Mouse (Mus musculus) adrenal gland, postnatal 25 days (tissue): ENCODE measurements around the gene Lrrc4c. TPM values are rescaled to one million over a fixed set of nuclear protein-coding genes. Genes with fewer than 3 reads are reported as not detected.

Source experiments
- DNase-seq: peaks from one replicate; pipeline ENCODE4 v3.0.0; 2021; ENCODE audit warnings: mixed read lengths
- microRNA-seq, 2 experiments: library from miRNA; unstranded; fragments of <30 nt; microRNA quantifications; one replicate each; pipeline ENCODE4 v1.2.0; 2021
- total RNA-seq: library from RNA; stranded (reverse); gene quantifications from 2 replicates; pipeline ENCODE4 v1.2.3, GENCODE M21; 2021

Gene Lrrc4c
- total RNA-seq, 1 experiment from 2014 or later: 3.8 TPM

DNA sequence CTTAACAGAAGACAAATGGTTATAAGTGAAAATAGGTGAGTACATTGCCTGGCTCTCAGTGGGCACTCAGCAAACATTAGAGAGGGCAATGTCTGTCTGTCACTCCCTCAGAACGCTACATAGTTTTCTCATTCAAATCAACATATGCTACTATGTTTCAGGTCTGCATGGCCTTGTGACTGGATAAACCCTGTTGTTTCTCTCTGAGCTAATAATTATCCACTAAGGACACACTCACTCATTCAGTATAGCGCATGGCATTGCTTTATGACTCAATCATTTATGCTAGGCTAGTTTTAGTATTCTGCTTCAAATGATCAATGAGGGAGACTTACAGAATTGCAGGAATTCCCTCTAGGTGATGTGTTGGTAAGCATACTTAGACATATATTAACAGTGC is 1292.6 kb downstream of the Lrrc4c start:
- no peak for DNase-seq

DNA sequence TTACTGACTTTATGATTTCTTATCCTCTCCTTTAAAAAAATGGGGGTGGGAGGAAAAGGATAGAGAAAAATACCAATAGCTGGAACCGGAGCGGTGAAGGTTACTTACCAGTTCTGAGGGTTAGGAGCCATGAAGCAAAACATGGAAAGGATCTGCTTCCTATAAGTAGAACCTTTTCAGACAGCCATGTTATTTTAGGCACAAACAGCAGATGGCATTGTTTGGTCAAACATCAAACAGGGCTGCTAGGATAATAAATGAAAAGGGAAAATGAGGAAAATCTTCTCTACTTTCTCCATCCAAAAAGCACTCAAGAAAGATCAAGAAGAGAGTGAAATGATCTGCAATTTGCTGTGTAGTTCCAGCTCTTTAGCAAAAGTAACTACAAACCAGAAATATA is 1296.8 kb downstream of the Lrrc4c start:
- no peak for DNase-seq

DNA sequence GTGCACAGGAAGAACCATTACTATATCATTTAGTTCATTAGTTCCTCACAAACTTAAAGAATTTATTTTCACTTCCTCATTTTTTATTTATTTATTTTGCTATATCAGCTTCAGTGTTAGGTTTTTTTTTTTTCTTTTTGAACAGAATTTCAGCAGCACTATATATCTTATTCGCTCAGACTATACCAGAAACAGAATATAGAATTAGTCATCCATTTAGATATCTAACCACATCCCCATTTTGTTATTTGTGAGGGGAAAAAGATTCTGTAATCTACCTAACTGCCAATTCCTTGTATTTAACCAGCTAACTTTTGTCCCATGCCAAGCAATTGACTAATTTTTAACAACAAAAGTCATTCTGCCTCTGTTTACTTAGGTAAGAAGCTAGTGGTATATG is 1300.6 kb downstream of the Lrrc4c start:
- DNase-seq: no peak

DNA sequence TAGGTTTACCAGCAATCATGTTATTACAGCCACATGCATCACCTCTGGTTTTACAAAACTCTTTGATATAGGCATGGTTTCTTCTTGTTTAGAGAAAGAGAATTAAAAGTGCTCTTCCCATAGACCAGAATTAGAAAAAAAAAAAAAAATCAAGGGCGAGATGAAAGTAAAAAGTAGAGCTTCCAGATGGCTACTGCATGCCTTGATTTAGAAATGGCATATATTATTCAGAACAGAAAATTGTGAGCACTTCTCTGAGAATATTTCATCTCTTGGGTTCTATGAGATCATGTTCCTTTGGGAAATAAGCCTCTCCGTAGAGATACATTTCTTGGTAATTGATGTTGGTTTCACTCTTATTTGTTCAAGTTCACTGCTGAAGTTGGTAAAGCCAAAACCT is 1322.0 kb downstream of the Lrrc4c start:
- no peak for DNase-seq

DNA sequence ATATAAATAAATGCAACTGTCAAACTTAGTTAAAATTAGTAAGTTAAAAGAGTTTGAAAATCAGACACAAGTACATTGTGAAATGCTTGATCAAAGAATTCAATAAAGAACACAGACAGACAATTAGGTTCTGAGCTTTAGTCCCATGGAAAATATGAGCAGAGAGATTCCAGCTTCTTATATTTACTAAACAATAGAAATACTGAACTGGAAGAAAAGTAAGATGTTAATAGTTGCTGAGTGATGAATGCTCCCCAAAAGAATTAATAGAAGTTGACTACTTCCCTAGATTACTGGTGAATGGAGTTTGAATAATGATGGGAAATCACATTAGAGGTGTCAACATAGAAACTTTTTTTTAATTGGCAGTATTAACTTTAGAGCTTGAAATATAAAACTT is 1323.7 kb downstream of the Lrrc4c start:
- DNase-seq: no peak

DNA sequence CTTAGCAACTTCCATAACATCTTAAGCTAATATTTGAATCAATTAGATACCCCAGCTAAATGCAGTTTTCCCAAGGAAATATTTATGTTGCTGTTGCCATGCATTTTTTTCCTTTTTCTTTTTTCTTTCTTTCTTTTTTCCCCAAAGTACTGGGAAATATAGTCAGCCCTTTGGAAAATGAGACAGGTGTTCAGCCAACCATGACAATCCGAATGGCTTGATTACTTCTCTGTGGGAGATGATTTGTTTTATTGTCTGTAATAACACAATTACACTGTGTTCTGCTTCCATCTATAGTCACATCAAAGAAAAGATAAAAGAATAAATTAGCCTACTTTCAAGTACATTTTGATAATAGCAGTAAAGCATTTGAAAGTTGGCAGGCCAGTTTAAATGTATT is 1334.7 kb downstream of the Lrrc4c start:
- no peak for DNase-seq

Small RNA genes within 50 kb of the gene (microRNA-seq; reads per million reads assigned to microRNA genes)
- 0 reads per million in 2 experiments for gene Gm44320
